Mouse (Mus musculus): ENCODE data around the gene Adss. TPM values are rescaled to one million over a fixed set of nuclear protein-coding genes. Genes with fewer than 3 reads are reported as not detected.

Gene Adss
- polyA plus RNA-seq, 1 experiment from 2014 or later: 51.7 TPM

DNA sequence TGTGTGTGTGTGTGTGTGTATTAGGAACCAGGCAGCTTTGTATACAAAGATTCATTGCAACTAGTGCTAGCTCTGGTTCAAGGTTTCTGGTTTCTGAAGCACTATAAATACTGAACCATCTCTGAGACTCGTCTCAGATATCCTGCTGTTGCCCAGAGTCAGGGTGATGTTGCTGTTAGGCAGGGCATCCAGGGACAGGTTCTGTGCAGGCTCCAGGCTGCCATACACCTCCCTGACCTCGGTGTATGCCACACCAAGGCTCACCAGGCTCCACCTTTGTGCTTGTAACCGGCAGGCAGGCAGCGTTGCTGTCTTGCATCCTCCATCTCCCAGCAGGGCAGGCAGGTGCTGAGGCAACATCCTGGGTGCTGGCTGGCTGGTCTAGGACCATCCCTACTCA, 72.5 kb downstream of the Adss start:
- no peak overlapping the region for H3K4me3 ChIP-seq (replicated peaks)
- no peaks in the 10 kb centered on the region for H3K4me1 ChIP-seq
- ATAC-seq (ENCODE audit: insufficient read depth, low FRiP score, low read depth): no peak
- no peaks in the 10 kb centered on the region for H3K9me3 ChIP-seq
- H3K36me3 ChIP-seq: no peaks in the 10 kb centered on the region
- no peak overlapping the region for H3K27ac ChIP-seq
- WGBS: 69% methylated on average over 4 of the region's 4 CpGs
- H3K9ac ChIP-seq: no peak overlapping the region
- H3K4me2 ChIP-seq: no peak overlapping the region
- no peaks in the 10 kb centered on the region for H3K27me3 ChIP-seq (replicated peaks)

DNA sequence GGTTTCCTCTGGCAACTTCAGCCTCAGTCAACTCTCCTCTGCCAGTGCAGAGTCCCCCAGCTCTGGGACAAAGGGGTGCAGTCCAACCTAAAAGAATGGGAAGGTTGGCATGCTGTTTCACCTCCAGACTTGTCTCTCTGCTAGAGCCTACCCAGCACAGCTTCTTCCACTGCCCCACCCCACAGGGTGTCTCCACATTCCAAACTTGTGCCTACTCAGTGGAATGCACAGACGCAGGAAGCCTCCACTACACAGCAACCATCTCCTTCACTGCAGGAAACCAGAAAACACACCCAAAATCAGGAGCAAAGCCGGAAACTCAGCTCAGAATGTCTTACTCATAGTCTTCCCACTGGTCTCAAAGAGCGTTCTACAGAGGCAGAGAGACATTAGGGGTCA, 77.3 kb downstream of the Adss start:
- WGBS: 70% methylated on average over 3 of the region's 3 CpGs

DNA sequence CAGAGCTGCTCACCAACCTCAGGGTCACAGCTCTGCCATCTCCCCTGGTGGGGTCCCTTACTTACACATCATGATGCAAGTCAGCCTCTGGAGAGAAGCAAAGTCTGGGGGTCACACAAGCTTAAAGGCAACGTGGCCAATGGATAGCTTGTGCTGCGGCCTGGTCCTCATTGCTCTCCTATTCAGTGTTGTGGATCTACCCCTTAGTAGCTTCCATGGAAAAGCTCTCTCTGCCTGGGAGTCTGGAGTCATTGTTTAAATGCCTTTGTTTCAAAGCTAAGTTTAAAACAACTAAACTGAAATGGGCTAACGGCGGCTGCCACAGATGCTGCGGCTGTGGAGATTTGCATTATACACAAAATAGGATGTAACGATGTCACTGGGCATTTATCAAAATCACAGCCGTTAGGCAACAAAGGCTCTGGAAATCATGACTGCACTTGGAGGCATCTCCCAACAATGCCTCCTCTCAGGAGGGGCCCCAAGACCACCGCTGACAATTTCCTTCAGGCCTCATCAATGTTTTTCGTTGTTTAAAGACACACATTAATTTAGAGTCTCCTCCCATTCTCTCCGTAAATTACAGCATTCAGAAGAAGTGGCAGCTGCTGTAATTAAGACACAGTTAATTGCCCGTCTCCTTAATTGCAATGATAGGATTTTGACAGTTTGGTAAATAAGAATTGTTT, 77.8 kb downstream of the Adss start:
- Histone ChIP-seq H3K27me3 (replicated peaks) (no peaks in the 10 kb centered on the region), H3K36me3 (no peaks in the 10 kb centered on the region), H3K27ac (no peak overlapping the region), H3K4me1 (no peaks in the 10 kb centered on the region), H3K4me3 (replicated peaks) (no peak overlapping the region), H3K4me2 (no peak overlapping the region), H3K9me3 (no peaks in the 10 kb centered on the region), H3K9ac (no peak overlapping the region)
- ATAC-seq (ENCODE audit: insufficient read depth, low FRiP score, low read depth): no peak
- 60% methylated on average over 11 of the region's 11 CpGs for WGBS

More for the DNA sequence above, 77.3 kb downstream of the Adss start:
- H3K9ac ChIP-seq: no peak overlapping the region
- no peak overlapping the region for H3K4me2 ChIP-seq
- no peaks in the 10 kb centered on the region for H3K9me3 ChIP-seq
- H3K27me3 ChIP-seq (replicated peaks): no peaks in the 10 kb centered on the region
- no peak overlapping the region for H3K4me3 ChIP-seq (replicated peaks)
- ATAC-seq (ENCODE audit: insufficient read depth, low FRiP score, low read depth): no peak
- no peaks in the 10 kb centered on the region for H3K4me1 ChIP-seq
- H3K27ac ChIP-seq: no peak overlapping the region; the same call in 1 of the 2 replicates
- no peaks in the 10 kb centered on the region for H3K36me3 ChIP-seq

DNA sequence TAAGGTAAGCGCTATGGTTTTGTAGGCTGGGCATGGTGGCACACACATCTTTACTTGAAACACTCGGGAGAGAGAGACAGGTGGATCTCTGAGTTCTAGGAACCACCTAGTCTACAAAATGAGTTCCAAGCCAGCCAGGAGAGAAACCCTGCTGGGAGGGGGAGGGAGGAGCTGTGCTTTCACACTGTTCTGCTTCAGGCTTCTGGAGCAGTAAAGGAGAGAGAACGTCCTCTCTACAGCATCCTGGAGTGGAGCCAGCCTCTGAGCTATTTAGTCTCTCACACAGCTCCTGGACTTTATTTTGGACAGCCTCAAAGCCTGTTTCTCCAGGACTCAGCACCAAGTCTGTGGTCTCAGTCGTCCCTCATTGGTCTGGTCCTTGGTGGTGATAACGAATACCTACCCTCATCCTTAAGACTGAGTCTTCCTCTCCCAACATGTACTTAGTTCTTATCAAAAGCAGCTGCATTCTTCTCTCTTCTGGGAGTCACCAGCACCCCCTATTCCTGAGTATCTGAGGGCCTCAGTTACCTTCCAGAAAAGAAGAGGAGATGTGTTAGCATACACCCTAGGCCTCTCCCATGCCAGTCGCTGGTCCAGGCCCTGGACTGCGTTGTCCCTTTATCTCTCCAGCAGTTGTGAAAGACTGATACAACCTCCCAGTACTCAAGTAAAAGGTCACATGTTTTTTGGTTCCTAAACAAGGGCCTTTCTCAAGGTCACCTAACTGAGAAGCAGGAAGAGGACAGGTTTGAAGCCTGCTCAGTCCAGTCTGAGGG, 79.1 kb downstream of the Adss start:
- Histone ChIP-seq H3K36me3 (no peaks in the 10 kb centered on the region), H3K4me2 (no peak overlapping the region), H3K27ac (no peak overlapping the region), H3K4me3 (replicated peaks) (no peak overlapping the region), H3K9me3 (no peaks in the 10 kb centered on the region), H3K9ac (no peak overlapping the region), H3K4me1 (no peaks in the 10 kb centered on the region), H3K27me3 (replicated peaks) (no peaks in the 10 kb centered on the region)
- ATAC-seq (ENCODE audit: insufficient read depth, low FRiP score, low read depth): no peak
- 69% methylated on average over 7 of the region's 7 CpGs for WGBS

GRCm38 (mm10) chr1:177716448-177716847, 79.9 kb downstream of the Adss start:
- Histone ChIP-seq H3K4me1 (no peaks in the 10 kb centered on the region), H3K36me3 (no peaks in the 10 kb centered on the region), H3K4me2 (no peak overlapping the region), H3K9me3 (no peaks in the 10 kb centered on the region), H3K27me3 (replicated peaks) (no peaks in the 10 kb centered on the region), H3K4me3 (replicated peaks) (no peak overlapping the region), H3K27ac (no peak overlapping the region), H3K9ac (no peak overlapping the region)
- no peak for ATAC-seq (ENCODE audit: insufficient read depth, low FRiP score, low read depth)
- WGBS: 77% methylated on average over 3 of the region's 3 CpGs

- H3K9me3 ChIP-seq: no peaks in the 10 kb centered on the region
- 81% methylated on average over 5 of the region's 5 CpGs for WGBS
Measured at GRCm38 (mm10) chr1:177714397-177715012, 81.8 kb downstream of the Adss start.

DNA sequence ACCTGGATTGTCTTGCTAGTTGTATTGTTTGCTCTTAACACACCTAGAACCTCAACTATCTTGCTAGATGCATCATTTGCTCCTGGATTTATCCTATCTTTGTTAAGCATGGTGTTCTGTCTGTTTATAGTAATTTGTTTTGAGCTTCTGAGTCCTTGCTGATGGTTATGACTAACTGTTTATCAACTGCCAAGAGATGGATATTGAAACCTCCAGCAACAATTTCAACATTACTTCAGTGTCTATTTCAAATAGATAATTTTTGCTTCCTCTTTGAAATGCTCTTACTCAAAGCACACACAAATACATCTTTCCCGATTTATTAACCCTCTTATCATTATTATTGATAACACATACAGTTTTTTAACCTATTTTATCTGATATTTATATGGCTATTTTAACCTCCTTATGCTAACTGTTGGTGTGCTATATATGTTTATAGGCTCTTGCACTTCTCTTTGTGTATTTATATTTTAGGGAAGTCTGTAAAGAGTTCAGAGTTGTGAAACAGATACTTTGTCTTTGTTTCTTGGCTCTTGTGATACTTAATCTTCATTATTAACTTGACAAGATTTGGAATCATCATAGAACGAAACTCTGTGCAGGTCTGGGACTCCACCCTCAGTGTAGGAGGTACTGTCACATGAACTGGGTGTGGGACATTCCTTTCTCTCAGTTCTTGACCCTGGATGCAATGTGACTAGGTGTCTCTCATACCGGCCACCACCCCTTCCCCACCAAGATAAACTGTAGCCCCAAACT, 82.5 kb downstream of the Adss start:
- Histone ChIP-seq H3K4me1 (no peaks in the 10 kb centered on the region), H3K27ac (no peak overlapping the region), H3K9ac (no peak overlapping the region), H3K9me3 (no peaks in the 10 kb centered on the region), H3K27me3 (replicated peaks) (no peaks in the 10 kb centered on the region), H3K4me2 (no peak overlapping the region), H3K4me3 (replicated peaks) (no peak overlapping the region), H3K36me3 (no peaks in the 10 kb centered on the region)
- ATAC-seq (ENCODE audit: insufficient read depth, low FRiP score, low read depth): no peak
- 61% methylated on average over 3 of the region's 3 CpGs for WGBS

More at GRCm38 (mm10) chr1:177714397-177715012, 81.8 kb downstream of the Adss start:
- Histone ChIP-seq H3K4me1 (no peaks in the 10 kb centered on the region), H3K36me3 (no peaks in the 10 kb centered on the region), H3K4me3 (replicated peaks) (no peak overlapping the region), H3K9ac (no peak overlapping the region), H3K4me2 (no peak overlapping the region), H3K27ac (no peak overlapping the region), H3K27me3 (replicated peaks) (no peaks in the 10 kb centered on the region)
- ATAC-seq (ENCODE audit: insufficient read depth, low FRiP score, low read depth): no peak

Other genes with a start within 250 kb of the Adss start
- not detected in 2 replicates for gene 1700016C15Rik, start 66.7 kb downstream of the Adss start, polyA plus RNA-seq (2015; fragmentation: Nextera tagmentation; extraction: Ambion mirVana)
- gene Catspere2, start 186.9 kb upstream of the Adss start, polyA plus RNA-seq (2015; fragmentation: Nextera tagmentation; extraction: Ambion mirVana): 0.27 and 0.45 TPM in 2 replicates

All from stomach, embryonic 15.5 days (tissue).